Mouse (Mus musculus): ENCODE results near the gene Nr3c2. TPM values are rescaled to one million over a fixed set of nuclear protein-coding genes. Genes with fewer than 3 reads are reported as not detected.

The Nr3c2 gene
- total RNA-seq, 2 experiments from 2014 or later: 0.72 to 0.85 TPM

DNA sequence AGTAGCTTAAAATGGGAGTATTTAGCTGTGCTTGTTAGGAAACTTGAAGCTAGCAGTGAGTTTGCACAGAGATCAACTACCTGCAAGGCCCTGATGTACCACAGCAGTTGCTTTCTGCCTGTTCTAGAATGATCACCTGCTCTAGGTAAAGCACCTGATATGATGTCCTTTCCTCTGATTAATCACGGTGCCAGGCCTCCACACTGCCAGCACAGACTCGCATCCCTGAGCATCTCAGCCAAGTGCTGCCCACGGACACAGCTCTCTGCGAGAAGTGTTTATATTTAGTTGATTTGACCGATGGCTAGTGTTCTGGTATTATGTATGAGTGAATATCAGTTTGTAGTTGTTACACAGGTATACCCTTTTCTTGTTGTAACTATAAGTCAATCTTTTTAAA is 147.0 kb downstream of the Nr3c2 start:
- no peak for ATAC-seq (replicated peaks; ENCODE audit: low FRiP score, low TSS enrichment, poor library complexity, severe bottlenecking)

- ATAC-seq (replicated peaks; ENCODE audit: low FRiP score, low TSS enrichment, poor library complexity, severe bottlenecking): no peak
These were observed 147.5 kb downstream of the Nr3c2 start for GRCm38 (mm10) chr8:77046731-77047130.

DNA sequence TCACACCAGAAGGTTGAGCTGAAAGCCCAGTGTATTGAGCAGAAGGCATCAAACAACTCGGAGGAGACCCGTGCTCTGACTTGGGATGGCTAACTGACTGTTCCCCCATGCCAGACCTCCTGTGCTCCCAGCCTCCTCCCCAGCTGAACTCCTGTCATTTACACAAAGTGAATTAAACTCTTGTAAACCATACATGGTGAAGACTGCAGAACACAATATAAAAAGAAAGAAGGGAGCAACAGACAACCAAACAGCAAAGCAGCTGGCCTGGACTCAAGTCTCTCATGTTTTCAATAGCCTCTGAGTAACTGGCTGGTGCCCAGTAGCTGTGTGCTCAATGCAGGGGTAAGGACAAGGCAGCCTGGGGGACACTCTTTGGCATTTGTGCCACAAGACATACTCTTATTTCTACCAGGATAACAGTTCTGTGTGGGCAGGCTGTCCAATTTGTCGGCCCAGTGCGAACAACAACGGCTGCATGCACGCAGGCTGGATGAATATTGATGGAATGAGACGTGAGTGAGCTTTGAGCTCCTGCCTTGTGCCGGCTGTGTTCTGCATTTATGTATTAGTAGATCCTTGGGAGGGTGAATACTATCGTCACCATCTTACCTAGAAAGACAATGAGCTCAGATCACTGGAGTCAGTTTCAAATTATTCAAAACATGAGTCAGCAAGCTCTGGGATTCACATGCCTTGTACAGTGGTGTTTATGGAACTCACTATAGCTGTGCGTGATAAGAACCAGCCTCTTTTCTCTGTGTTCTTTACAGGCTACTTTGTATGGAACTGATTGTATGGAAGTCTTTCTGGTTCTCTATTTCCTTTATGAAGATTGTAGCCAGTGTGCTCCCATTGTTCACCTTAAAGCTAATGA is 152.4 kb downstream of the Nr3c2 start:
- no peak for ATAC-seq (replicated peaks; ENCODE audit: low FRiP score, low TSS enrichment, poor library complexity, severe bottlenecking)

DNA sequence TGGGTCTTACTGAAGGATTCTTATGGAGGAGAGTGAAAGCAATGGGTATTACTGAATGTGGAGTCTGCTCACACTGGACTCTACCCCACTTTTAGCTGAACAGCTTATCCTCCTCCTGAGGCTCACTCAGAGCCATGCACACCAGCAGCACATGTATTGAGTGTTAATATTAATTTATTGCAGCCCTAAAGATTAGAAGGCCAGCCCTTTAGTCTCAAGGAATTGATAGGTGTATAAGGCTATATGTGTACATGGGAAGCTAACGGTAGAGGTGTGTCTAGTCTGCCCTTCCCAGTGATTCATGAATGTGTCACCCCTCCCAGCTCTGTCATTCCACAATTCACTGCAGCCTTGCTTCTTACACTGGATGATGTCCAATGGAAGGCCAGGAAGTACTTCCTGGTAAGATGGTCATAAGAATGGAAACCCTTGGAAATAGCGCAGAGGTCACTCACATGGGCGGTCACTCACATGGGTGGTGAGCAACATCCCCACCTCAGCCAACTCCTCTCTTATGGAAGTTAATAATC is 156.3 kb downstream of the Nr3c2 start:
- ATAC-seq (replicated peaks; ENCODE audit: low FRiP score, low TSS enrichment, poor library complexity, severe bottlenecking): no peak

- no peak for ATAC-seq (replicated peaks; ENCODE audit: low FRiP score, low TSS enrichment, poor library complexity, severe bottlenecking)
These were observed 157.6 kb downstream of the Nr3c2 start for GRCm38 (mm10) chr8:77056853-77057252.

- ATAC-seq (replicated peaks; ENCODE audit: low FRiP score, low TSS enrichment, poor library complexity, severe bottlenecking): no peak
These were observed 183.4 kb downstream of the Nr3c2 start for GRCm38 (mm10) chr8:77082687-77083086.

- ATAC-seq (replicated peaks; ENCODE audit: low FRiP score, low TSS enrichment, poor library complexity, severe bottlenecking): no peak
These were observed 186.8 kb downstream of the Nr3c2 start for GRCm38 (mm10) chr8:77086036-77086435.

DNA sequence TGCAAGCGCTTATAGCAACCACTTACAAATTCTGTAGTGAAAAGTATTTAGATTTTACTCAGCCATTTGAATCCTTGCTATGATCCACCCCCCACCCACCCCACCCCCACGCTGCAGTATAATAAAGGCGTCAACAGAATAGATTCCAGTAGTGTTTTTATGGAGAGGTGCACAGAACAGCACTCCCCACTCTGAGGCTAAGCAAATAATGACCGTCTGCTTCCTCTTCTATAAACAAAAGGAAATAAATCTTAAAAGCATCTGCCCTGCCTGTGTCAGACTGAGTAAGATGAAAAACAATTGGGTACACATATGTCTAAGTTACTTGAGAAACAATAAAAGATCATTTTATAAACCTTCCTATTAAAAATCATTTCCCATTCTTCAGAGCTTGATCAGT is 197.5 kb downstream of the Nr3c2 start:
- no peak for ATAC-seq (replicated peaks; ENCODE audit: low FRiP score, low TSS enrichment, poor library complexity, severe bottlenecking)

GRCm38 (mm10) chr8:77098101-77098500 is 198.9 kb downstream of the Nr3c2 start:
- no peak for ATAC-seq (replicated peaks; ENCODE audit: low FRiP score, low TSS enrichment, poor library complexity, severe bottlenecking)

GRCm38 (mm10) chr8:77100370-77100769 is 201.1 kb downstream of the Nr3c2 start:
- ATAC-seq (replicated peaks; ENCODE audit: low FRiP score, low TSS enrichment, poor library complexity, severe bottlenecking): no peak

GRCm38 (mm10) chr8:77102879-77103278 is 203.6 kb downstream of the Nr3c2 start:
- ATAC-seq (replicated peaks; ENCODE audit: low FRiP score, low TSS enrichment, poor library complexity, severe bottlenecking): no peak

- no peak for ATAC-seq (replicated peaks; ENCODE audit: low FRiP score, low TSS enrichment, poor library complexity, severe bottlenecking)
These were observed 213.5 kb downstream of the Nr3c2 start for GRCm38 (mm10) chr8:77112719-77113118.

DNA sequence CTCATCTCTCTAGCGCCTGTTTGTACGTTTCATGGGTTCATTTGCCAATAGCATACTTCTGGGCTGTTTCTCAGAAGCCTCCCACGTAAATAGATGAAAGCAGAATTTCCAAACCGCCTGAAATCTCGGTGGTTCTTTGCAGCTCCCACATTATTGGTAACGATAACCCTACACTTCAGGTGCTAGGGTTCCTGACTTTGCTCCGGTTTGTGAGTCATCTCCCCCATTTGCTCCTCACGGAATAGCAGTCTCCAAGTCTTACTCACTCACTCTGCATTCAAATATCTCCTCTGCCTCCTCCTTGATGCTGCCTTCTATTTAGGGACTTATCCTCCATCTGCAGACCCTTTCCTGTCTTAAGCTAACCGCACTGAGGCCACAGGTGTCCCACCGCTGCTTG is 215.5 kb downstream of the Nr3c2 start:
- no peak for ATAC-seq (replicated peaks; ENCODE audit: low FRiP score, low TSS enrichment, poor library complexity, severe bottlenecking)

DNA sequence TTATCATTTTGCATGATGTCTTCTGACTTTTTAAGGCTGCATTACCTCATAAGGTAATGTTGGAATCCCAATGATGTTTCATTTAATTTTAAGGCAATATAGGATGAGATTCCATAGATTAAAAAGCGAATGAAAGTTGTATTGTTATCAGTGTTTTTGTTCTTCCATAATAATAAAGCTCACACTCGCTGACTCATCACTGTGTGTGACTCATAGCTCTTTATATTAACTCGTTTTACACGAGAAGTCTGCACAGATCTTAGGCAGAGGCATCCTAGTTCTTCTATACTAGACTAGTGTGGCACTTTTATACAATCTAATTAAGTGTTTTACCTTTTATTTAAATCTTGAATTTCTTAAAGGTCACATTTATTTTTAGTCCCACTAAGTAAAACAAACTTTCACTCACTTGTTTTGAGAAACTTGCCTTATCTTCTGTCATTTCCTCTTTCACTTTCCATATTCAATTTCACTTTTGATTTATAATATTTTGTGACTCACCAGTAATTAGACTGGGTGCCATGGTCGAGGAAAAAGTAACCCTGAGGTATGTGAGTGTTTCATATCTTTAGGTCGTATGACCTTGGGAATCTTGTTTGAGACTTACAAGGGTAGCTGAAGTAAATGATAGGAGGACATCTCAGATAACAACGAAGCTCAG is 217.3 kb downstream of the Nr3c2 start:
- ATAC-seq (replicated peaks; ENCODE audit: low FRiP score, low TSS enrichment, poor library complexity, severe bottlenecking): no peak

GRCm38 (mm10) chr8:77120810-77121570 is 221.7 kb downstream of the Nr3c2 start:
- ATAC-seq (replicated peaks; ENCODE audit: low FRiP score, low TSS enrichment, poor library complexity, severe bottlenecking): no peak

- no peak for ATAC-seq (replicated peaks; ENCODE audit: low FRiP score, low TSS enrichment, poor library complexity, severe bottlenecking)
These were observed 222.3 kb downstream of the Nr3c2 start for GRCm38 (mm10) chr8:77121571-77121890.

- no peak for ATAC-seq (replicated peaks; ENCODE audit: low FRiP score, low TSS enrichment, poor library complexity, severe bottlenecking)
These were observed 223.1 kb downstream of the Nr3c2 start for GRCm38 (mm10) chr8:77122300-77122699.

- ATAC-seq (replicated peaks; ENCODE audit: low FRiP score, low TSS enrichment, poor library complexity, severe bottlenecking): no peak
These were observed 226.5 kb downstream of the Nr3c2 start for GRCm38 (mm10) chr8:77125777-77126176.

- no peak for ATAC-seq (replicated peaks; ENCODE audit: low FRiP score, low TSS enrichment, poor library complexity, severe bottlenecking)
These were observed 228.8 kb downstream of the Nr3c2 start for GRCm38 (mm10) chr8:77128006-77128405.
